Mouse (Mus musculus) thymus, adult 18-20 months (tissue): ENCODE data around the gene Tom1l1.

Experiments
- DNase-seq, 2 experiments: peaks; one replicate each; pipeline ENCODE4 v3.0.0; 2022; ENCODE audit warnings: mixed read lengths in 2 of 2

Gene Tom1l1

DNA sequence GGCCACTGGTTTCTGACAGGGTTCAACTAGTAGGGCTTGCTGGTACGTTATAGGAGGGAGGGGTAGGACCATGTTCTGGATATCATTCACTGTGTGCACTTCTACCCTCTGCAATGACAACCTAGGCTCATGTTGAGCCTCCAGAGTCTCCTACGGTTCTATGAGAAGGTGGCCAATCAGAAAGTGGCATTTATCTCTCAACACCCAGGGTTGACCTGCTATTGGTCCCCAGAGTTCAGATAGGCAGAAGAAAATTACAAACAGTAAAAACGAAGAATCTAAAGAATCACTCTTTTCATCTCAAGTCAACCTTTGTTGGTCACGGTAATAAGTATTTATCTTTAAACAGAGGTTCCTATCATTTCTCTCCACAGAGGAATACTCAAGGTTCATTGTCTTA lies 21.2 kb downstream of the Tom1l1 start:
- no peak for DNase-seq

DNA sequence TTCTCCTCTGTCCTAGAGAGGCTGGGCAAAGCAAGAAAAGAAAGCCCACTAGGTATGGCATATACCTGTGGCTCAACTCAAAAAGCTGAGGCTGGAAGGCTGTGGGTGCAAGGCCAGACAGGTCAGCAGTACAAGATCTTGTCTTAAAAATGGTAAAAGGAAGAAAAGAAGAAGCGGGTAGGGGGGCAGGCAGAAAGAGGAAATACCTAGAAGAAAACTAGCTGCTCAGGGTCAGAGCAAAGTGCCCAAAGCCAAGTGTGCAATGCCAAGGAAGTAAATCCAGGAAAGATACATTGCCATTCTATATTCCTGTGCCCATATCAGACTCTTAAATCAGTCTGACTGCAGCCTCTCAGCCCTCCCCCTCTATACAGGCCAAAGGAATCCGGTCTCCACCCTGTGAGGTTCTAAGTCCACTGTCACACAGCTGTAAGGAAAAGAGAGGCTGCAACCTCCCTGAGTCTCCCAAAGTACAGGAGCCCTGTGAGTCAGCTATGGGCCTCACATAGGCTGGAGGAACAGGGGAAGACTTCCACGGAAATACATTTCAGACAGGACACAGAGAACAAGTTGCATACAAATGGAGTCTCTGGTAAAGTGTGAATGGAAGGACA lies 21.9 kb downstream of the Tom1l1 start:
- DNase-seq: no peak

DNA sequence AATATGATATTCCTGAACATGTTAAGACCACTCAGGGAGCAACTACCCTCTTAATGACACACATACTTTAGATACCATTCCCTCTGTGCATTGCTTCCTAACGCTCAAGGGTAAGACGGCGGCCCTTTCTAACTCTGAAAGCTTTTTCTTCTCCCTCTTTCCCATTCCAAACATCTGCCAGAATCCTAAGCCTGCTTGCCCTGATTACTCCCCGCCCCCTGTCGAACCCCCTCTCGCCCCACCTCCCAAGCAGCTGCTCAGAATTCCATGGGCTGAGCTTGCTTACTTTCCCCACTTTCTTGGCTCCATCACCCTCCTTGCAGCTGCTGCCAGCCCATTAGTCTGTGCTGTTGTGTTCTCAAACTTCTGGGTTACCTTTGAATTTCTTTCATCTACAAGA lies 23.0 kb downstream of the Tom1l1 start:
- DNase-seq: no peak

DNA sequence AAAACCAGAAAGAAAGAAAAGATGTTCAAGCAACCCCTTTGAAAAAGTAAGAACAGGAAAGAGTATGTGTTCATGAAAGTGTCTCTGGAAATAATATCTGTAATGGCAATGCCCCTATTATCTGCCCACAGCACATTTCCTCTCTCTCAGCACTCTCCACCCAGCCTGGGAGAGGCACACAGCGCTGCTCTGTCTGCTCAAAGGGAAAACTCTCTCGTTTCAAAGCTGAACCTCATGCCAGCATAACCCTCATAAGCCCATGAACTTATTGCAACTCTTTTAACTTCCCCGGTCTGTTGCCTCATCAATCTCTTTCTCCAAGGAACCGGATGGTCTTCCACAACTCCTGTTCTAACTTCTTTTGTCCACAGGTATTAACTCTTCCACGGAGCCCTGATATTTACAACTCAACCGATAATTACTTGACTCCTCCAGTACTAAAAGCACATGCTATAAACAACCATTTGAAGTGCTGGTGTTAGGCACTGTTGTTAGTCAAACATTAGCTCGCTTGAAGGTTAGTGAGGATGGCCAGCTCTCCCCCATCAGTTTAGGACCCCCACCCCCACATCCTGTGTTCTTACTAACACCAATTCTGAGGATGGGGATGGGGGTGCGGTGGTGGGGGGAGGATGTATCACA lies 23.7 kb downstream of the Tom1l1 start:
- DNase-seq: no peak

DNA sequence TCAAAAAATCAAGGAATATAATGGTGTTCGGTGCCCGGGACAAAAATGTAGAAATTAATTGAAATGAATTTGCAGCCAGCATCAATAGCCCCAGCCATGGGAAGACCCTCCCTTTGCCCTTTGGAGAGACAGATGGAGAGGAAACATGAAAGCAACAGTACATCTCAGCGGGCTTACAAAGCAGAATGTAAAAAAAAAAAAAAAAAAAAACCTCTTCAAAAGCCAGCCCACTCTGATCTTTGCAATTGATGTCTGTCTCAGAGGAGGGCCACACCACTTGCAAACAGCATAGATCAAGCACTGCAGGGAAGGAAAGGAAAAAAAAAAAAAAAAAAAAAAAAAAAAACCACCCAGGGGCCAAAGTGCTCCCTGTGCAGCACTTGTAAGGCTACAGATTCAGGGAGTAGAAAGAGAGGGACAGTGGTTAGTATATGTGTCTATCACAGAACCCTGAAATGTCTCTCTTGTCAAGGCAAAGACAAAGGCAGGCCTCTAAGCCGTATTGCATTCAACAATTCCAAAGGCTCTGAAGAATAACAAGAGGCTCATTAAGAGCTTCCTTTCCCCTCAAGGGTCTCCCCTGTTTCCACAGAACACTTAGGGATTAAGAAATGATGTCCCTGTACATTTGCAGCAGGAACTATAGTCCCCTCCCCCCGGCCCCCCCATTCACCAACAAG lies 24.4 kb downstream of the Tom1l1 start:
- no peak for DNase-seq

DNA sequence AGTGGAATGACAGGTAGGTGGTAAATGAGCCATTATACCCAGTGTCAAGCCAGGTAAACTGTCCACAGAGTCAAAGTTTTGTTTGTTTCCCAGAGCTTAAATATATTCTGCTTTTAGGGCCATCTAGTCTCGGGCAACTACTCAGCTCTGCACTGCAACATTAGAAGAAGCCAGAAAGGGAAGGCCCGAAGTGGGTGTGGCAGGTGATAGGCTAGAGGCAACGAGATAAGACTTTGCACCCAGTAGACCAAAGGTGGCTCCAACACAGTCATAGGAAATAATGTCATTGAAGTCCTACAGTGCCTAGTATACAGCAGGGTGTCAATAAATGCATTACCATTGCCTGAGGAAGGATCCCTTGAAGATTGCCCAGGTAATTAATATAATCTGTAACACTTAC lies 25.1 kb downstream of the Tom1l1 start:
- DNase-seq: no peak

DNA sequence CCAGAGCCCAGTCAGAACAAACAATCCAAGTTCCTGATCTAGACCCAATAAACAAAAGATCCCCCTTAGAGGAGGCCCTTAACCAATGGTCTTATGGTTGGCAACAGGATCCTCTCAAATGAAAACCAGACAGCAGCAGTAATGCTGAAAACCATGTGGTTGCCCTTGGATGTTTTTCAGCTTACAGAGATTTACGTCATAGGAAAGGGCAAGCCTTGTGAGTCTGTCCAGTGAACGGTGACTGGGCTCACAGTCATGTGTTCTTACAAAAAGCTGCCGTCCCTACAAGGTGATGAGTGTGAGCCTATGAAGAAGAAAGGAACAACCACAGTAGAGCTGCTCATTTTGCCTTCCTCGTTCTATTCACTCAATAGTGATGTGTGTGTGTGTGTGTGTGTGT lies 27.5 kb downstream of the Tom1l1 start:
- DNase-seq: no peak

DNA sequence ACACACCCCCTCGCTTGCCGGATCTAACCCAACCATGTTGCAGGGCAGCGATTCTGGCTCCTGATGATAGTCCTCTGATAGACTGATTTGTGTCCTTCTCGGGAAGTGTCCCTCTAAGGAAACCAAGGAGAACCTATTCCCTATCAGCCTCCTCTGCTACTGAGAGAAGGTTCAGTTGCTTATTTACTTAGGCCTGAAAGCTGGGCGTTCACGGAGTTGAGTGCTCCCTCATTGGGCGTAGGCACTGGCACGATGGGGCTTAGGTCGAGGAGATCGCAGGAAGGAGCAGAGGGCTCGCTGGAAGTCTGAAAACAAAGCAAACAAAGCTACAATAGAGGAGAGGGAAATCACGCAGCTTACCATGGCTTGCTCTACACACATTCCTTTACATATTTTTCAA lies 30.6 kb downstream of the Tom1l1 start:
- no peak for DNase-seq

DNA sequence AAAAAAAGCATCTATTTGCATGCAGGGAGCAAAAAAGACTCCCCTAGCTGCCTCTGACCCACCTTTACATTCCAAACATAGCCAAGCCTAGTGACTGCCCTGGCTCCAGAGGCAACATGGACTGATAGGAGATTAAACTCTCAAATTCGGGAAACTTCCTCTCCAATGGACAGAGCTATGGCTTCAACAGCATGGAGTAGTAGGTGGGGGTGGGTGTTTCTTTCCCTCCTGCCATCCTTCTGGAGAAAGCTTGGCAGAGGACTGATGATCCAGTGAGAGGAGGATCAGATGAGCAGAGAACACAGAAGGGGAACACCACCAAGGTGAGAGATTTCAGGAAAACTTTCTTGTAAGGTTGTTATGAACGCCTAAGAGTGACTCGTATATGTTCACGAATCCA lies 35.6 kb downstream of the Tom1l1 start:
- no peak for DNase-seq

DNA sequence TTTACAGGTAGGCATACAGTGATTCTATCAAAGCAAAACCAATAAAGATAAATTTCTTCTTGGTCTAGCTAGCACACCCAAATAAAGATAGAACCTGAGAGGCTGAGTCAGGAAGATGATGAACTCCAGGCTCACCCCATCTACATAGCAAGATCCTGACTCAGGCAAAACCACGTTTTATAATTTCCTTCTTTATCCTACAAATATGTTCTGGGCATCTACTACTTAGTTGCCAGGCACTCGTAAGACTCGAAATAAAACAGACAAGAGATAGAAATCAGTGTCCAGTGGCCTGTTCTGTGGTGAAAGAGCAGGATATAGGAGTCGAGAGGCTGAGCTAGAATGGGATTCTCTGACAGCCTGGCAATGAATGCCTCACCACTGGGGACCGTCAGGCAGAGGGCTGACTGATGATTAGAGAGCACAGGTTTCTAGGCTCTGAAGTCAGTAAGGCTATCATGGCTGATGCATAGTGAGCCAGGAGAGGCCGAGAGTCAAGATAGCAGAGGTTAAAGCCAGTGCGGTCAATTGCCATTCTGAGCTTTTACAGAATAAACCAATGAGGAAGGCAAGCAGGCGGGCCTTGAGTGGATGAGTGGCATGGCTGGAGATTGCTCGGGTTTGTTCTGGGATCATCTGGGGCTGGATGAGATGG lies 37.8 kb downstream of the Tom1l1 start:
- no peak for DNase-seq

DNA sequence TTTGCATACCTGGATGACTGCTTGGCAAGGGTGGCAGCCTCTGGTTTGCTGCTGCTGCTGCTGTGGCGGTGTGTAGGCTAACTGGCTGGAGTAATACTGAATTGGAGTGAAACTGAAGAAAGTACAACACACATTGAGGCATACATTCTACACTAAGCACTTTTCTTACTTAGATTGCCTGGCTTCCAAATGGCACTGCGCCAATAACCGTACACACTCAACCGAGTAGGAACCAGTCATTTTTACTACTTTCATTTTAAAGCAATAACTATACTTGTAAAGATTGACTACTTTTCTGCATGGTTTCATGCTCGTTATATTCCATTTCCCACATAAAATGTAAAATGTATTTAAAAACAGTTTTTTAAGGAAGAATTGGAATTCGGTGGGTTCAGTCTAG lies 38.4 kb downstream of the Tom1l1 start:
- no peak for DNase-seq

DNA sequence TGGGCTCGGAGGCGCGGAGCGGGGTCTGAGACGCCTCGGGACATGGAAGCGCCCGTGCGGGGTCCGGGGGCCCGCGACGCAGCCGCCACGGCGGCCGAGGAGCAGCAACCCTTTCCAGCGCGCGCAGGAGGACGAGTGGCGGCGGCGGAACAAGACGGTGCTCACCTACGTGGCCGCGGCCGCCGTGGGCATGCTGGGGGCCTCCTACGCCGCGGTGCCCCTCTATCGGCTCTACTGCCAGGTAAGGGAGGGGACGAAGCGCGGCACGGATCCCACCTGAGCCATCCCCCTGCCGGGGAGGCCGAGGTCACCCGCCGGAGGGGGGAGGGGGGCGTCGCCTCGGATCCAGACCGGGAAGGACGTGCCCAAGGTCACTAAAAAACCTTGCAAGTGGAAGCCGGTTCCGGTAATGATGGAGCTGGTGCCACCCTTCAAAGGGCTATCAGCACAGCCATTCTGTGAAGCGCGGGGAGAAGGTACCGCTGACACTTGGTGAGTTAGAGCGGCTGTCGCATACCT lies 49.8 kb downstream of the Tom1l1 start:
- peak in 1 of 2 experiments; percentile 49 for DNase-seq

DNA sequence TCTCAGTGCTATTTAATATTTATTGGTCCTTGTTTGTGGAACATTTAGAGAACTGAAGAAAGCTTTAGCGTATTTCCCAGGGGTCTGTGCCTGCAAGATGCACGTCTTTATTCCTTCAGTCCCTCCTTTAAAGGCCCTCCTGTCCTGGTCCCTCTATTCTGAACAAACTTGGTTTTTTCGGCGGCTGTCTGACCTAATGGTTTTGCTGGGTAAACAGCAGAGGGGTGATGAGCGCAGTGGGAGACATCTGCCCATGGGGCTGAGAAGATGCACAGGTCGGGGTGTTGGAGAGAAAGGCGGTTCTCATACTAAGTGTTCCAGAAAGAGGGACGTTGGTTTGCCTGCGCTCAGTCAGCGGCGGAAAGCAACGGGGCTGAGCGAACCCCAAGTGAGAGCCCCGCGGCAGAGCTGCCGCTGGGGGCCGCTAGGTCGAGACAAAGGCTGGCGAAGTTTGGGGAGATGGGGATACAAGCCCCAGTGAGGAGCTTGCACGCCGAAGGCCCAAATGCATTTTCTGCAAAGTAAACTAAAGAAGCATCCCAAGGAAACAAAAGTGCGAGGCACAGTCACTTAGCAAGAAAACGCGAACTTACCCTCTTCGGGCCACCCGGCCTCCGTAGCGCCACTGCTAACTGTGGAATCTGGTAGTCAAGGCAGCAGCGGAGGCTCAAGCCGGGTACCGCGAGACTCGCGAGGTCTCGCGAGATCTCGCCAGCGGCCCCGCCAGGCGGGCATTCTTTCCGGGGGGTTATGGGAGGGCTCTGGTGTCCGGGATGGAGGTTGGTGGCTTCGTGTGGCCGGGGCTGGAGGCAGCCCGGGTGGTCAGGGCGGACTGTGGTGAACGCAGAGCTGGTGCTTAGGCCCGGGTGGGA lies 50.5 kb downstream of the Tom1l1 start, which contains the start of the genes Stxbp4 and Cox11:
Gene Stxbp4 (minus strand): TSS at position 645 of the 872 bp plus-strand sequence.
Gene Cox11 (plus strand): TSS at position 734 of the 872 bp plus-strand sequence.
- DNase-seq: peak; percentile 84 to 87

DNA sequence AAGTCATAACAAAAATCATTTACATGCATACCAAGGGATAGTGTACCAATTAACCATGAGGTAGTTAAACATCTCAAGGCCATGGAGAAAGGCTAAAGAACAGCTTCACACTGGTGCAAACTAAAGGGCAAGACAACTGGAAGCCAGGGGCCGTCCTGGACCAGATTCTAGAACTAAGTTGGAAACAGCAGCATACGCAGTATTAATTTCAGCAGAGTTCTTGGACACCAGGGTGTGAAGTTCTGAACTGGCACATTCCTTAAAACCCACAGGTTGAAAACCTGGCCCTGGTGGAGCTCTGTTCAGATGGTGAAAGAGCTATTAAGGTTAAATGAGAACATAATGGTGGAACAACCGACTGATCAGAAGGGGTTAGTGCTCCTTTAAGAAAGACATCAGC lies 53.5 kb downstream of the Tom1l1 start:
- no peak for DNase-seq

DNA sequence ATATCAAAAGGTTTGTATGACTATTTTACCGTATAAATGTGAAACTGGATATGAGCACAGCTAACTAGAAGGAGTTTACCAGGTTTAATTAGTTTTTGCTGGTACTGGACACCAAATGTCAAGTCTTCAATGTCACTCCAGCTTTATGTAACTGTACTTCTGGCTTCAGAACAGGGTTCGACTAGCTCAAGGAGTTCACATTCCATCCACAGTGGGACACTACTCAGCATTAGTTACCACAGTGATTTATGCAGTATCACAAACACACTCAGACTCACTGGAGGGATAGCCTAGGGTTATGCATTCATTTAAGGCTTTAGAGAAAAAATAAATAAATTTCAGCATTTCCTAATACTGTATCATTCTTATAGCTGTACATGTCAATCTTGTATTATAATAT lies 55.7 kb downstream of the Tom1l1 start:
- no peak for DNase-seq

DNA sequence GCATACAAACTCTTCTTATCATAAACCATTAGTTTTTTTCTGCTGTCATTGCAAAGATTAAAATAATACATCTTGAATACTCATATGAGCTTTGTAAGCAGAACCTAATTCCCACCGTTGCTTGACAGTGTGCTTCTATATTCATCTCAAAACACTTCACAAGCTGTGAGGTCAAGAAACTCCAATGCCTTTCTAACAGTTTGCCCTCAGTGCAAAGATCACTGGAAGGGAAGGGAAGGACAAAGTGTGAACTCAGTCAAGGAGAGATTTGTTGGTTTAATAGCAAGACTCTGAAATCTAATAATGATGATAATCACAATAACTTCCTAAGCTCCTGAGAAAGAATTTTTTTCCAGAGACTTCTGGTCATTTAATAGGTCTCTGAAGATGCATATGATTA lies 60.4 kb downstream of the Tom1l1 start:
- no peak for DNase-seq

DNA sequence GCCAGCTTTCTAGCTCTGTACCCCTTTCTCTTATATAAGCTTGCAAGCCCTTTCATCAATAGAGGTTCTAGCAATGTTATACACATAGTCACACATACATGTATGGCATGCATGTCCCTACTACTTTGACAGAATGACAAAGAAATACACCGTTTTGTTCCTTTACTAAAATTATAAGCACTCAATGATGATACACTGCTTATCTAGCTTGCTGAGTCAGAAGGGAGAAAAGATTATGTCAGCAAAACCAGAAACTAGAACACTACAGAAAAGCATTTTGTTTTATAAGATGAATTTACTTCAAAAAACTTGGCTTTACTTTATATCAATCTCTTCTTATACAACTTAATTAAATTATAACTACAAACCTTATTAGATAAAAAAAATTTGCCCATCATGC lies 63.0 kb downstream of the Tom1l1 start:
- DNase-seq: no peak

DNA sequence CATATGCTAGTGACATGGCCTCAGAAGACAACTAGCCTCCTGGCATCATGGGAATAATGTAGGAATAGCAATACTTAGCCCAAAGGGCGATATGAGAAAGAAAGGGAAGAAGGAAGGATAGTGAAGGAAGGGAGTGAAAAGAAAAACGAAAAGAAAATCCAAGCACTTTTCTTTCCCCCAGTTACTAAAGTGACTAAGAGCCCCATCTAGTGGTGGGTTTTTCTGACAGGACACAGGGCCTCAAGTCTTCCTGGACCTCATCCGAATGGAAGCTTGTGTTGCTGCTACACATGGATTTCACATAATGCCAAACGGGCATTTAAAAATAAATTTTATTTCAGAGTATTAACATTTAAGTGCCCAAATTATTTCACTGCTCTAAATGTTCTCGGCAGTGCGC lies 64.7 kb downstream of the Tom1l1 start:
- no peak for DNase-seq

DNA sequence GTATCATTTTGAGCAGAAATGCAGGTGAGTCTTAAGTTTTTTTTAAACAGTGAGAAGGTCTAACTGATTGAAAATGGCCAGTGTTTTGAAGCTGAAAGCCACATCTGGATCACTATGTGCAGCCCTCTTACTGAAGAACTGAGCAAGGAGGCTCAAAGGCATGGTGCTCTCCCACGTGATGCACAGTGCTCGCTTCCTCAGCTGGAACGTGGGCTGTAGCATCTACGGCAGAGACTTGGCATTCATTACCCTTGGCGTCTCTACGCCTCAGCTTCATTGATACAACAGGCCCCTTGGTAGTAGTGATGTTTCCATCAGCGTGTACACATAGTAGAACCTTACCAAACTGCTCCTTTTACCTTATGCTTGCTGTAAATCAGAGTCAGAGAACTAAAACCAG lies 65.7 kb downstream of the Tom1l1 start:
- no peak for DNase-seq

DNA sequence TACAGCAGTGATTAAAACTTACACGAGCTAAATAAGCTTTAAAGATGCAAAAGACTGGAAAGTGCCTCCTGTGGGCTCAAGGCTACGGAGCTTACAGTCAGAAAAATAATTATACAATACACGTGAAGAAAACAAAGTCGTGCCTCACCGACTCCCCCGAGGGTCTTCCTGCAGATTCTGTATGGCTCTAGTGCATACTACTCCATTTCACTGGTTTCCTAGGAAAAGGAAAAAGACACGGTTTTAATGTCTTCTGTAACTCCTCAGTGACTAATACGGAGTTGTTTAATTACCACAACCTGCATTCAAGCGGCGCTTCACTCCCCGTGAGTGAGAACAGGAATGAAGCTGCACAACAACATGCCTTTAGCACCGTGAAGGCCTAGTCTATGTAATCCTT lies 66.1 kb downstream of the Tom1l1 start:
- no peak for DNase-seq

DNA sequence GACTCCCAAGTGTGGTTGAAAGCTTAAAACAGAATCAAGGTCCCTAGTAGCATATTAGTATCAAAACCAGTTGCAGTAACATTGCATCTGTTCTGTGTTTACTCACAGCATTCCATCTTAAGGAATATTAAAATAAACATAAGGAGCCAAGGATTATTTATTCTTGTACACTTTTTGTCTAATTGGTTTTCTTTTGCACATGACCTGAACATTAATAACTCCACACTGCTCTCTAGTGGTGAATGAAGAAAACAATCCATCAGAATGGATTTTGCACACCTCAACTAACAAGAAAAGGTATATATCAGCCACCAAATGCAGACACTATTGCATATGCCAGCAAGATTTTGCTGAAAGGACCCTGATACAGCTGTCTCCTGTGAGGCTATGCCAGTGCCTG lies 71.7 kb downstream of the Tom1l1 start:
- no peak for DNase-seq

DNA sequence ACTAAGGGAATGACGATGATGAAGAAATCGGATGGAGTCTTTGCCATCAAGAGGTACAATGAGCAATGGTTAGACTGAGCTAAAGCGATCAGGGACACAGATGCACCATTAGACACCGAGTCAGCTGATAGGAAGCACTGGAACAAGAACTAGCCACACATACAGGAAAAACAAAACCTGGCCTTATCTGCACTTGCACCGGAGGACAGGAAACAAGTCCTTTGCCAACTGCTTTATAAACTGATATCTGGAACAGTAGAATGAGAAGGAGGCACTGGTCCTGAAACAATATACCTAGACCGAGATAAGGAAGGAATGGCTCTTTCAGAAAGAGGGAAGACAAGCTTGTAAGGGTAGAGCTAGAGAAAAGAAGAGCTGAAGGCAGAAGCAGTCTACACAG lies 73.4 kb downstream of the Tom1l1 start:
- no peak for DNase-seq

DNA sequence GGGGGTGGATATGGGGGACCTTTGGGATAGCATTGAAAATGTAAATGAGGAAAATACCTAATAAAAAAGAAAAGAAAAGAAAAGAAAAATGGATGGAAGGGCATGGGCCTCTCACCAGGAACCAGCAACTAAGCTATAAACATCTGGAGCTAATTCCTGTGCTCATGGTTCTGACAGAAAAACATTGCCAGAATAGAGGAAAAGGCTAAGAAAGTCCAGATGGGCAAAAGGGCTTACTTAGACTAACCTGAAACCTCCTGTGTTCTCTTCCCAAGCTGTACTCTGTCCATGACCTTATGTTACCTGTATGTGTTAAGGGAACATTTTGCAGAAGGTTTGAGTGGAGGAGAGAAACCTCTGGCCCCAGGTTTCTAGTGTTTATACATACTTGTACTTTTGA lies 76.0 kb downstream of the Tom1l1 start:
- DNase-seq: no peak
